Mouse (Mus musculus): ENCODE results near the gene Slc30a5.

- no peak for TF ChIP-seq CHD2 (IDR thresholded peaks at IDR 0.05; ENCODE audit: low read depth, low read length)
- TF ChIP-seq MAFK (IDR thresholded peaks at IDR 0.05; ENCODE audit: insufficient read depth, low read depth, low read length): no peak
- TF ChIP-seq ZNF384 (IDR thresholded peaks at IDR 0.05; ENCODE audit: low read depth, low read length): no peak
These were observed 25.9 kb upstream of the Slc30a5 start for GRCm38 (mm10) chr13:100859117-100859516.
